Mouse (Mus musculus) limb, embryonic 15.5 days (tissue): ENCODE data around the gene Olfr690. TPM values are rescaled to one million over a fixed set of nuclear protein-coding genes. Genes with fewer than 3 reads are reported as not detected.
"Not testable (repeated sequence)": the region's sequence is repeated elsewhere in the genome, so short reads cannot be mapped to it uniquely, and the experiment has no call there.

Experiments
- ATAC-seq: fragments of 200-750 bp; cut with Nextera tagmentation; 2 replicates; pipeline ENCODE4 v1.8.0; 2017; ENCODE audit warnings: low read depth, moderate TSS enrichment; ENCODE audit not compliant: insufficient number of reproducible peaks, low FRiP score, low TSS enrichment
- H3K27ac ChIP-seq: fragments of 300-500 bp; sonication (generic); 2 replicates; pipeline ENCODE4 v1.5.1; 2015; ENCODE audit warnings: moderate library complexity, mild to moderate bottlenecking, inconsistent platforms
- H3K27me3 ChIP-seq: fragments of 300-500 bp; sonication (generic); 2 replicates; pipeline ENCODE4 v1.6.1; 2015; ENCODE audit warnings: inconsistent platforms
- H3K36me3 ChIP-seq: fragments of 300-500 bp; sonication (generic); 2 replicates; pipeline ENCODE4 v1.6.1; 2015; ENCODE audit warnings: inconsistent platforms
- H3K4me1 ChIP-seq: fragments of 300-500 bp; sonication (generic); 2 replicates; pipeline ENCODE4 v1.6.1; 2015; ENCODE audit warnings: inconsistent platforms
- H3K4me2 ChIP-seq: fragments of 300-500 bp; sonication (generic); 2 replicates; pipeline ENCODE4 v1.6.1; 2015; ENCODE audit warnings: mild to moderate bottlenecking, inconsistent platforms
- H3K4me3 ChIP-seq: fragments of 300-500 bp; sonication (generic); 2 replicates; pipeline ENCODE4 v1.5.1; 2015; ENCODE audit warnings: mild to moderate bottlenecking, inconsistent platforms
- H3K9ac ChIP-seq: fragments of 300-500 bp; sonication (generic); 2 replicates; pipeline ENCODE4 v1.6.1; 2015; ENCODE audit warnings: inconsistent platforms
- H3K9me3 ChIP-seq: fragments of 300-500 bp; sonication (generic); 2 replicates; pipeline ENCODE4 v1.6.1; 2016; ENCODE audit warnings: inconsistent platforms
- WGBS: fragments of 180-500 bp; shearing (Covaris S2); methylation state at CpG from one replicate; pipeline ENCODE4 v1.1.7; 2015; 5-methylcytosine and 5-hydroxymethylcytosine counted together
- polyA plus RNA-seq: library from polyadenylated mRNA; unstranded; fragments of >200 nt; fragmentation: Nextera tagmentation; extraction: Ambion mirVana; gene quantifications from 2 replicates; pipeline ENCODE4 v1.2.1, GENCODE M21; 2015

The Olfr690 gene
- not detected in 2 replicates for polyA plus RNA-seq

- no peak within 1 kb of the TSS for H3K4me2 ChIP-seq
- H3K4me3 ChIP-seq: no peak within 1 kb of the TSS
- ATAC-seq: no peak
- H3K4me1 ChIP-seq: no peaks in the 10 kb centered on the region
- H3K36me3 ChIP-seq: no peaks in the 10 kb centered on the region
- WGBS: 78% methylated on average over 1 of the region's 1 CpGs
- H3K9ac ChIP-seq: no peak within 1 kb of the TSS
- no peaks in the 10 kb centered on the region for H3K9me3 ChIP-seq
- H3K27ac ChIP-seq: no peak within 1 kb of the TSS
- no peaks in the 10 kb centered on the region for H3K27me3 ChIP-seq
Observed at GRCm38 (mm10) chr7:105334004-105334403, at the start of gene Olfr690. Olfr690 (minus strand) TSS chr7:105334104.

DNA sequence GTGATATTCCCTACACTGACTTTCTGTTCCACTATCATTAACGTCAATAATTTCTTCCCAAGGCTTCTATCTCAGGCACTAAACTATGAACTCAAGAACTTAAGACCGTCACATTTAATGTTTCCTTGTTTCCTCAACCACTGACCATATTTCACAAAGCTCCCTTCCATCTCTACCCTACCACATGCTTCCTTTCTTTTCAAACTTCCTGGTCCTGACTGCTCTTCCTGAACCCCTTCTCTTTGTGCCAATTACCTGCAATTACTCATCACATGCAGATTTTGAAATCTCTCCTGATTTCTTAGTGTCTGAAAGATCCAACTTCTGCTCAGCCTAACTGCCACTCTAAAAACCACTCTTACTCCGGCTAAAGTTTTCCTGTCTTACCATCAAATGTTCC is 46.4 kb upstream of the Olfr690 start:
- Histone ChIP-seq H3K4me1 (no peaks in the 10 kb centered on the region), H3K27ac (no peak overlapping the region), H3K9me3 (no peaks in the 10 kb centered on the region), H3K9ac (no peak overlapping the region), H3K4me2 (no peak overlapping the region), H3K36me3 (peaks cover 86% of the 10 kb centered on the region), H3K27me3 (no peaks in the 10 kb centered on the region), H3K4me3 (no peak overlapping the region)
- 93% methylated on average over 3 of the region's 3 CpGs for WGBS
- no peak for ATAC-seq

DNA sequence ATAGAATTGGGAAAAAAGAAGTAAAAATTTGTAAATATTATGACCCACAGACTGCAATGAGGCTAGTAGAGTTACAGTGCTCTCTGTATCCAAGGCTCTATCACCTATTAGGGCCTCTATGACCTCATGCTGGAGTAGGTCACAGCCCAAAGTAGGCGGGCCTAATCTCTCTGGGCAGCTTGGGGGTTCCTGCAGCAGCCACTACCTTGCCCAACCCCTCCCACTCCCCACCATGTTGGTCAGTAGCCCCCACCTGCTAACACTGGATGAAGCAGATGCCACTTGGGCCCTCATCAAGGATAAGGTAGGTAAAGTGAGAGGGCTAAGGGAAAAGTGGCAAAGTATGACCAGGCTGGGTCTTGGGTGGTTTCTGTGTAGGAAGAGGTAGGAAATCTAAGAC is 41.0 kb upstream of the Olfr690 start, which contains the start of gene Gm5901:
TSS of gene Gm5901 (plus strand) at position 173 of the 400 bp plus-strand sequence.
- no peak for ATAC-seq
- H3K9ac ChIP-seq: no peak within 1 kb of the TSS
- no peak within 1 kb of the TSS for H3K4me3 ChIP-seq
- H3K4me1 ChIP-seq: no peaks in the 10 kb centered on the region
- H3K27me3 ChIP-seq: no peaks in the 10 kb centered on the region
- no peaks in the 10 kb centered on the region for H3K9me3 ChIP-seq
- no peak within 1 kb of the TSS for H3K4me2 ChIP-seq
- no peak within 1 kb of the TSS for H3K27ac ChIP-seq
- peaks cover 51% of the 10 kb centered on the region for H3K36me3 ChIP-seq
- WGBS: 100% methylated on average over 1 of the region's 1 CpGs

GRCm38 (mm10) chr7:105373976-105374375 is 40.1 kb upstream of the Olfr690 start:
- no peaks in the 10 kb centered on the region for H3K4me1 ChIP-seq
- 93% methylated on average over 3 of the region's 3 CpGs for WGBS
- no peaks in the 10 kb centered on the region for H3K9me3 ChIP-seq
- no peak overlapping the region for H3K27ac ChIP-seq
- ATAC-seq: no peak
- no peak overlapping the region for H3K4me3 ChIP-seq
- no peaks in the 10 kb centered on the region for H3K27me3 ChIP-seq
- peaks cover 42% of the 10 kb centered on the region for H3K36me3 ChIP-seq
- H3K9ac ChIP-seq: no peak overlapping the region
- H3K4me2 ChIP-seq: no peak overlapping the region

DNA sequence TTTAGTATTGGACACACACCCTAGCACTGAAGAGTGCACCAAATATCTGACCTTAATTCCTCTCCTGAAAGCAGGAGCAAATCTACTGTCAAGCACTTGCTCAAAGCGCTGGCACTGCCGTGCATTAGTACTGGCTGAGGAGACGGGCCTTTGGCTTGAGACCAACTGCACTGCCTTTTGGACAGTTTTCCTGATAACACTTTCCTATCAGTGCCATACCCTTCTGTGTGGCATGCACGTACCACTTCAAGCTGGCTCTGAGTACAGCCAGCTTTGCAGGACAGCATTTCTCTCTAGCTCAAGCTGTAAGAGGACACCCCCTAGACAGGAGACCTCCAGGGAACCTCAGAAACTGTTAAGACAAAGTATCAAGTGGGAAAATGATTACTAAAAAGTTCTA is 39.6 kb upstream of the Olfr690 start:
- no peaks in the 10 kb centered on the region for H3K4me1 ChIP-seq
- ATAC-seq: no peak
- H3K4me3 ChIP-seq: no peak overlapping the region
- H3K9me3 ChIP-seq: no peaks in the 10 kb centered on the region
- WGBS: 88% methylated on average over 4 of the region's 4 CpGs
- peaks cover 37% of the 10 kb centered on the region for H3K36me3 ChIP-seq
- no peaks in the 10 kb centered on the region for H3K27me3 ChIP-seq
- H3K27ac ChIP-seq: no peak overlapping the region
- no peak overlapping the region for H3K9ac ChIP-seq
- H3K4me2 ChIP-seq: no peak overlapping the region

GRCm38 (mm10) chr7:105372912-105373311 is 39.0 kb upstream of the Olfr690 start:
- no peak for ATAC-seq
- WGBS: 82% methylated on average over 1 of the region's 1 CpGs

GRCm38 (mm10) chr7:105368521-105368920 is 34.6 kb upstream of the Olfr690 start:
- no peaks in the 10 kb centered on the region for H3K9me3 ChIP-seq
- H3K4me1 ChIP-seq: no peaks in the 10 kb centered on the region
- WGBS: 86% methylated on average over 4 of the region's 4 CpGs
- H3K27ac ChIP-seq: no peak overlapping the region
- no peak overlapping the region for H3K4me2 ChIP-seq
- peaks cover 2% of the 10 kb centered on the region; the same call in 1 of the 2 replicates for H3K36me3 ChIP-seq
- H3K4me3 ChIP-seq: no peak overlapping the region
- no peak for ATAC-seq
- no peak overlapping the region for H3K9ac ChIP-seq
- no peaks in the 10 kb centered on the region for H3K27me3 ChIP-seq

More at GRCm38 (mm10) chr7:105372912-105373311, 39.0 kb upstream of the Olfr690 start:
- Histone ChIP-seq H3K27me3 (no peaks in the 10 kb centered on the region), H3K9ac (no peak overlapping the region), H3K27ac (no peak overlapping the region), H3K36me3 (peaks cover 32% of the 10 kb centered on the region), H3K4me2 (no peak overlapping the region), H3K4me3 (no peak overlapping the region), H3K4me1 (no peaks in the 10 kb centered on the region), H3K9me3 (no peaks in the 10 kb centered on the region)

- no peak within 1 kb of the TSS for H3K9ac ChIP-seq
- WGBS: 97% methylated on average over 1 of the region's 1 CpGs
- H3K36me3 ChIP-seq: no peaks in the 10 kb centered on the region
- no peaks in the 10 kb centered on the region for H3K4me1 ChIP-seq
- no peak within 1 kb of the TSS for H3K27ac ChIP-seq
- H3K4me3 ChIP-seq: no peak within 1 kb of the TSS
- no peak for ATAC-seq
- no peak within 1 kb of the TSS for H3K4me2 ChIP-seq
- no peaks in the 10 kb centered on the region for H3K9me3 ChIP-seq
- H3K27me3 ChIP-seq: no peaks in the 10 kb centered on the region
Observed at GRCm38 (mm10) chr7:105367930-105368329, 34.0 kb upstream of the Olfr690 start, which contains the start of gene Olfr692. Olfr692 (plus strand) TSS chr7:105368230.

DNA sequence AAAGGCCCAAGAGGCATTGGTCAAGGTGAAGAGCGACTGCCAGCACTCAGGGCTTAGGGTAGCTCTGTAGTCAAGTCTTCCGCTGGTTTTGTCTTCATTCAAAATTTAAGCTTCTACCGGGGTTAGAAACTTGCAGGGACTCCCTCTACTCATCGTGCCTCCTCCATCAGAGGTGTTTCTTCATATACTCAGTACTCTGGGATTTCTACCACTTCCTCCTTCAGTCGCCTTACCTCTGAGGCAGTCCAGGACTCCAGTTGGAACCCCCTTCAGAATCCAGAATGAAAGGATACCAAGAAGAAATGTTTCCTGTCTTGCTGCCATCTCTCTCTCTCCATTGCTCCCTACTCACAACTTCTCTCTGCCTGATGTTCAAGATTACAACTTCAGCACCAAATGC is 33.4 kb upstream of the Olfr690 start:
- Histone ChIP-seq H3K9me3 (no peaks in the 10 kb centered on the region), H3K4me2 (no peak overlapping the region), H3K4me3 (no peak overlapping the region), H3K36me3 (no peaks in the 10 kb centered on the region), H3K4me1 (no peaks in the 10 kb centered on the region), H3K27me3 (no peaks in the 10 kb centered on the region), H3K9ac (no peak overlapping the region), H3K27ac (no peak overlapping the region)
- no peak for ATAC-seq
- 75% methylated on average over 5 of the region's 5 CpGs for WGBS

DNA sequence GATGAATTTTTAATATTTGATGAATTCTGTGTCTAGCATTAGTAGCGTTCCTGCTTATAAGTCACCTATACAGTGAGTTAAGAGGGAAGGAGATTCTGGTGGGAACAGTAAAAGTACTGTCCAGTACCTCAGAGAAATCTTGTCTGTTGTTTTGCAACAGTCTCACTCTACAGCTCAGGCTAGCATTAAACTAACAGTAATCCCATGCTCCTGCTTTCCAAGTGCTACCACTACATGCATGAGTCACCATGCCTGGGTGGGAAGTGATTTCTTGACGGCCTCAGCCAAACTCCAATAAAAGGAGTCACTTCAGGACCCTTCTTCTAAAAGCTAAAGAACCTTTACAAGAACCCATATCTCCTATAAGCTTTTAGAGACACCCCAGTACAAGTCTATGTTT is 27.8 kb upstream of the Olfr690 start:
- no peak overlapping the region for H3K4me2 ChIP-seq
- no peak overlapping the region for H3K9ac ChIP-seq
- H3K27me3 ChIP-seq: no peaks in the 10 kb centered on the region
- H3K36me3 ChIP-seq: no peaks in the 10 kb centered on the region
- WGBS: 74% methylated on average over 2 of the region's 2 CpGs
- H3K4me1 ChIP-seq: no peaks in the 10 kb centered on the region
- H3K27ac ChIP-seq: no peak overlapping the region
- no peak overlapping the region for H3K4me3 ChIP-seq
- ATAC-seq: no peak
- H3K9me3 ChIP-seq: no peaks in the 10 kb centered on the region

- not testable (repeated sequence) for H3K36me3 ChIP-seq, H3K9ac ChIP-seq, H3K4me1 ChIP-seq, ATAC-seq, H3K4me3 ChIP-seq, H3K4me2 ChIP-seq, H3K27me3 ChIP-seq, H3K9me3 ChIP-seq, H3K27ac ChIP-seq
- WGBS: 93% methylated on average over 1 of the region's 2 CpGs
Observed at GRCm38 (mm10) chr7:105356487-105356886, 22.6 kb upstream of the Olfr690 start.

- H3K9ac ChIP-seq, H3K27me3 ChIP-seq, H3K9me3 ChIP-seq, H3K4me2 ChIP-seq, H3K4me3 ChIP-seq, H3K27ac ChIP-seq, ATAC-seq, H3K36me3 ChIP-seq, H3K4me1 ChIP-seq: not testable (repeated sequence)
- no CpG with 5 or more reads among the region's 5 CpGs for WGBS
Observed at GRCm38 (mm10) chr7:105356064-105356463, 22.2 kb upstream of the Olfr690 start.

GRCm38 (mm10) chr7:105342752-105343151 is 8.8 kb upstream of the Olfr690 start:
- Histone ChIP-seq H3K9me3 (no peaks in the 10 kb centered on the region), H3K36me3 (no peaks in the 10 kb centered on the region), H3K4me3 (no peak overlapping the region), H3K9ac (no peak overlapping the region), H3K27me3 (no peaks in the 10 kb centered on the region), H3K4me1 (no peaks in the 10 kb centered on the region), H3K4me2 (no peak overlapping the region), H3K27ac (no peak overlapping the region)
- 76% methylated on average over 2 of the region's 2 CpGs for WGBS
- no peak for ATAC-seq
